Mouse (Mus musculus) liver, embryonic 13.5 days (tissue): ENCODE results near the gene Rps28. TPM values are rescaled to one million over a fixed set of nuclear protein-coding genes. Genes with fewer than 3 reads are reported as not detected.

ENCODE experiments used
- ATAC-seq: fragments of 200-750 bp; cut with Nextera tagmentation; 2 replicates; pipeline ENCODE4 v1.8.0; 2017; ENCODE audit warnings: low read depth, mild to moderate bottlenecking, moderate number of reproducible peaks, moderate library complexity
- DNase-seq: peaks from one replicate; pipeline ENCODE4 v3.0.0; 2022
- H3K27ac ChIP-seq: fragments of 300-500 bp; sonication (generic); 2 replicates; pipeline ENCODE4 v1.5.1; 2015; ENCODE audit warnings: moderate library complexity, mild to moderate bottlenecking, inconsistent platforms
- H3K27me3 ChIP-seq: fragments of 300-500 bp; sonication (generic); 2 replicates; pipeline ENCODE4 v1.6.1; 2015; ENCODE audit warnings: mild to moderate bottlenecking, inconsistent platforms
- H3K36me3 ChIP-seq: fragments of 300-500 bp; sonication (generic); 2 replicates; pipeline ENCODE4 v1.6.1; 2015; ENCODE audit warnings: mild to moderate bottlenecking, inconsistent platforms
- H3K4me1 ChIP-seq: fragments of 300-500 bp; sonication (generic); replicated peaks from 2 replicates; pipeline ENCODE4 v1.6.1; 2015; ENCODE audit warnings: inconsistent platforms
- H3K4me2 ChIP-seq: fragments of 300-500 bp; sonication (generic); 2 replicates; pipeline ENCODE4 v1.6.1; 2015; ENCODE audit warnings: inconsistent platforms, mild to moderate bottlenecking, moderate library complexity
- H3K4me3 ChIP-seq: fragments of 300-500 bp; sonication (generic); replicated peaks from 2 replicates; pipeline ENCODE4 v1.5.1; 2015; ENCODE audit warnings: mild to moderate bottlenecking, inconsistent platforms
- H3K9ac ChIP-seq: fragments of 300-500 bp; sonication (generic); 2 replicates; pipeline ENCODE4 v1.6.1; 2015; ENCODE audit warnings: mild to moderate bottlenecking, inconsistent platforms
- H3K9me3 ChIP-seq: fragments of 300-500 bp; sonication (generic); replicated peaks from 2 replicates; pipeline ENCODE4 v1.6.1; 2016; ENCODE audit warnings: inconsistent platforms
- WGBS: fragments of 180-500 bp; shearing (Covaris S2); methylation state at CpG from one replicate; pipeline ENCODE4 v1.1.7; 2015; ENCODE audit not compliant: insufficient replicate concordance; 5-methylcytosine and 5-hydroxymethylcytosine counted together
- polyA plus RNA-seq: library from polyadenylated mRNA; unstranded; fragments of >200 nt; fragmentation: Nextera tagmentation; extraction: Ambion mirVana; gene quantifications from 2 replicates; pipeline ENCODE4 v1.2.1, GENCODE M21; 2015

Gene Rps28
- polyA plus RNA-seq, 1 experiment from 2014 or later = 696 TPM

DNA sequence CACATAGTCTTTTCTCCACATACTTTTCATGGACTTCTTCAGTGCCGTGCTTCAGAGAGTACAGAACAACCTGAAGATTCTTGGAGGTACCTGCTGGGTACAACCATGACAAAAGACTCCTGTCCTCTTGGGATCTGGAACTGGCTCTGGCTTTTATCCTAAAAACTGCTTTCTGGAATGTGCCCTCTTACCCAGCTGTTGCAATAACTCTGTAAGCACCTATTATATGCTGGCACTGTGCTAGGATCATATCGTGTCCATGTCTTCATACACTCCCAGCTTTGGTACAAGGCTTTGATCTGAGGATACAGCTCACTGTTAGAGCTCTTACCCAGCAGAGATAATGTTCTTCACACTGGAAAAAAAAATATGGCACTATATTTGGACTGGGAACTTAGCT is 39.4 kb downstream of the Rps28 start:
- no peak for DNase-seq
- H3K27me3 ChIP-seq = 0 out of 2 replicates have a peak, but pooled peaks cover 11% of the 10 kb centered on the region

DNA sequence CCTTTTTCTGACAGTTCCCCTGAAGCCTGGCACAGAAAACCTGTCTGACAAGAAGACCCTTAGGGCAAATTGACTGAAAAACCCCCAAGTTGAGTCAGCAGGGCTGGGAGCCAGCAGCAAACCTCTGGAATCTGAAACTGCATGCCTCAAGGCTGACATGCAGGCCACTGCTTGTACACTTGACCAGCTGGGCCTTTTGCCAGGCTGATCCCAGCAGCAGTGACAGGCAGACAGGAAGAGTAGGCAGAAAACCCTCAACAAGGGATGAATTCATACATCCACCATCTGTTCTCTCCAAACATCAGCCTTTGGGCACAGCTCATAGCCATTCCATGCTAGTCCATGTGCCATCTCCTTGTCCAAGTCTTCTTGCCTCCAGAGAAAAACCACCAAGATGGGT is 41.0 kb downstream of the Rps28 start:
- peaks cover 43% of the 10 kb centered on the region for H3K4me1 ChIP-seq
- no peak for DNase-seq
- no peak overlapping the region for H3K4me3 ChIP-seq
- no peak overlapping the region for H3K9ac ChIP-seq
- no peaks in the 10 kb centered on the region for H3K9me3 ChIP-seq
- 0 out of 2 replicates have a peak, but pooled peaks cover 11% of the 10 kb centered on the region for H3K27me3 ChIP-seq
- no peak overlapping the region for H3K4me2 ChIP-seq
- no peak overlapping the region for H3K27ac ChIP-seq
- ATAC-seq = no peak
- peaks cover 4% of the 10 kb centered on the region for H3K36me3 ChIP-seq

More for the DNA sequence above, 39.4 kb downstream of the Rps28 start:
- Histone ChIP-seq H3K27ac (no peak overlapping the region), H3K36me3 (no peaks in the 10 kb centered on the region), H3K9ac (no peak overlapping the region), H3K4me1 (peaks cover 31% of the 10 kb centered on the region), H3K4me3 (no peak overlapping the region), H3K9me3 (no peaks in the 10 kb centered on the region), H3K4me2 (no peak overlapping the region)
- WGBS = 58% methylated on average over 2 of the region's 2 CpGs
- ATAC-seq = no peak

DNA sequence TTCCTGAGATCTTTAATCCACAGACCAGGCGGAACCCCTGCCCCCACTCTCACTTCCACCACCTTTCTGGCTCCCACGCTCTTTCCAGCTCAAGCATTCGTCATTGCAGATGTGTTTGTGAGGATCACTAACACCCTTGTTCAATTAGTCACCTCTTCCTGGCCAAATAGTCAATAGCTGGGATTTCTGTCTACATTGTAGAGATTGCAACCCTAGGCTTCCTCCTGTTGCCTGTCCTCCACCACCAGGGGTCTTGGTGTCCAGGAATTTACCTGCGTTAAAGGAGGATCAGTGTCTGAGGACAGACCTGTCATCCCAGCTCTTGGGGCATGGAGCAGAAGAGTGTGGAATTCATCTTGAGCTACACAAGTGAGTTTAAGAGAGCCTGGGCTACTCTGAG is 42.3 kb downstream of the Rps28 start:
- Histone ChIP-seq H3K9ac (peak overlapping the region; percentile 71), H3K4me2 (peak overlapping the region; percentile 87), H3K27me3 (0 out of 2 replicates have a peak, but pooled peaks cover 11% of the 10 kb centered on the region), H3K4me3 (peak overlapping the region; percentile 66), H3K4me1 (peaks cover 46% of the 10 kb centered on the region), H3K9me3 (no peaks in the 10 kb centered on the region), H3K27ac (no peak overlapping the region), H3K36me3 (peaks cover 18% of the 10 kb centered on the region)
- no peak for ATAC-seq
- no peak for DNase-seq
- WGBS = 37% methylated on average over 4 of the region's 4 CpGs

DNA sequence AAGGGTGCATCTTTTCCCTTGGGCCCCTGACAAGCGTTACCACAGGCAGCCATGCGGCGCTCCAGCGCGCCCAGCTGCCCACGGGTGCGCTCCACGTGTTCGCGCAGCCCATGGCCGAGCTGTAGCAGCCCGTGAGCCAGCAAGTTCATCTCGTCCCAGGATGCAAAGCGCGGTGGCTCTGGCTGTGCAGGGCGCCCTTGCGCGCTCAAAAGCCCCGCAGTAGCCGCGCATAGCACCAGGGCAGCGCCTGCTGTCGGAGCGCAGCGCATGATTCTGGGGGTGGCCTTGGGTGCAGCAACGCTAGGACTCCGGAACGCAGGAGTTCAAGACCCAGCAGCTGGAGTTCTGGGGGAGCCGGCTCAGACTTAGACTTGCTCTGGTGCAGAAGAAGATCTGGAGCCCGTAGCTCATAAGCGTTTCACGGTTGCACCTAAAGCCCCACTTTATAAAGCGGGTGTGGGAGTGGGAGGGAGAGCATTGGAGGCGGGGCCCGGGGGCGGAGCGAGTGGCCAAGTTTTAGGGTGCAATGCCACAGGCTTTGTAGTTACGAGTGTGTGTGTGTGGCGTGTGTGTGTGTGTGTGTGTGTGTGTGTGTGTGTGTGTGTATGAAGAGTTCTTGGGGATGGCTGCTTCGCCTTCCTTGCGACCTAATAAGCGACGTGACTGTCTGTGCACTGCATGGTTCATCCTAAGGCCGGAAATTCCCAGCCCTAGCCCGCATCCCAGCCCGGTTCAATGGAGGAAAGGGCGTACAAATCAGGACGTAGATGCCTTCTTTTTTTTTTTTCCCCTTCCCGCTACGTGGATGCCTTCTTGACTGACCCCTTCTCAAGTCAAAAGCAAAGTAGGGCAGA is 43.0 kb downstream of the Rps28 start, which contains the start of gene Angptl4:
Angptl4 (minus strand) TSS at position 707 of the 854 bp plus-strand sequence.
- peak within 1 kb of the TSS; percentile 71 for H3K9ac ChIP-seq
- H3K9me3 ChIP-seq = no peaks in the 10 kb centered on the region
- H3K4me2 ChIP-seq = peak within 1 kb of the TSS; percentile 87
- H3K4me3 ChIP-seq = peak within 1 kb of the TSS; percentile 66
- peak within 1 kb of the TSS; percentile 77 for H3K27ac ChIP-seq
- WGBS = 1% methylated on average over 50 of the region's 50 CpGs
- peaks cover 46% of the 10 kb centered on the region for H3K4me1 ChIP-seq
- H3K36me3 ChIP-seq = peaks cover 25% of the 10 kb centered on the region
- peak; percentile 87 for ATAC-seq
- H3K27me3 ChIP-seq = 0 out of 2 replicates have a peak, but pooled peaks cover 11% of the 10 kb centered on the region
- DNase-seq = peak; percentile 68

DNA sequence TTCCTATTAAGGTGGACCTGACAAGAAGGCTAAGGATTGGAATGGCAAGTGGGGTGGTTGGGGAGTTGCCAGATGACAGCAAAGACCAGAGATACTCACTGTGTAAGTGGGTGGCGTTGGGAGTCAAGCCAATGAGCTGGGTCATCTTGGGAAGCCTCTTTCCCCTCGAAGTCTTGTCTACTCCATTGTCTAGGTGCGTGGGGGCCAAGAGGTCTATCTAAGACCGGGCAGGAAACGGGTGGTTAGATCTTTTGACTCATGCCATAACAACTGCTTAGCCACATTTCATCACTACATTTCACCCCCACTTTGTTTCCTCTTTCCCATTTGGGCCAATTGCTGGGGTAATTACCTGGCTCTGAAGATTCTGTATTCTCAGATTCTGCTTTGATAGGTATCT is 43.9 kb downstream of the Rps28 start:
- Histone ChIP-seq H3K27ac (peak overlapping the region; percentile 77), H3K4me3 (peak overlapping the region; percentile 66), H3K9me3 (no peaks in the 10 kb centered on the region), H3K4me1 (peaks cover 46% of the 10 kb centered on the region), H3K9ac (peak overlapping the region; percentile 71), H3K4me2 (peak overlapping the region; percentile 87), H3K27me3 (0 out of 2 replicates have a peak, but pooled peaks cover 11% of the 10 kb centered on the region), H3K36me3 (peaks cover 34% of the 10 kb centered on the region)
- ATAC-seq (no peak), DNase-seq (no peak)
- WGBS = 18% methylated on average over 5 of the region's 5 CpGs

DNA sequence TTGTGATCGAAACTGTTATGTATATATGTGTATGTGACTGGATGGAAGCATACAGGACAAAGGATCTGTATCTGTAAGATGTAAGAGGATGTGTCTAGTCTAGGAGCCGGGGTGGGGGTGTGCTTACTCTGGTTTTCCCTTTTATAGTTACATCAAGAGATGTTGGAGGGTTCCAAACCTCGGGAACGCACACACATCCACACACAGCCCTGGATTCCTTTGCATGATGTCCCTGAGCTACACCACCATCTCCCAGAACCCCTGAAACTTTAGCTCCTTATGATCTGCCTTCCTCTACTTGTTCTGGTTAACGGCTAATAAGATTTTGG is 44.4 kb downstream of the Rps28 start:
- ATAC-seq (no peak), DNase-seq (no peak)
- Histone ChIP-seq H3K36me3 (peaks cover 39% of the 10 kb centered on the region), H3K27ac (peak overlapping the region; percentile 77; the same call in 1 of the 2 replicates), H3K4me1 (peaks cover 49% of the 10 kb centered on the region), H3K9ac (peak overlapping the region; percentile 71; the same call in 1 of the 2 replicates), H3K4me2 (peak overlapping the region; percentile 87), H3K27me3 (0 out of 2 replicates have a peak, but pooled peaks cover 7% of the 10 kb centered on the region), H3K4me3 (peak overlapping the region; percentile 66), H3K9me3 (no peaks in the 10 kb centered on the region)
- WGBS = 65% methylated on average over 5 of the region's 5 CpGs

DNA sequence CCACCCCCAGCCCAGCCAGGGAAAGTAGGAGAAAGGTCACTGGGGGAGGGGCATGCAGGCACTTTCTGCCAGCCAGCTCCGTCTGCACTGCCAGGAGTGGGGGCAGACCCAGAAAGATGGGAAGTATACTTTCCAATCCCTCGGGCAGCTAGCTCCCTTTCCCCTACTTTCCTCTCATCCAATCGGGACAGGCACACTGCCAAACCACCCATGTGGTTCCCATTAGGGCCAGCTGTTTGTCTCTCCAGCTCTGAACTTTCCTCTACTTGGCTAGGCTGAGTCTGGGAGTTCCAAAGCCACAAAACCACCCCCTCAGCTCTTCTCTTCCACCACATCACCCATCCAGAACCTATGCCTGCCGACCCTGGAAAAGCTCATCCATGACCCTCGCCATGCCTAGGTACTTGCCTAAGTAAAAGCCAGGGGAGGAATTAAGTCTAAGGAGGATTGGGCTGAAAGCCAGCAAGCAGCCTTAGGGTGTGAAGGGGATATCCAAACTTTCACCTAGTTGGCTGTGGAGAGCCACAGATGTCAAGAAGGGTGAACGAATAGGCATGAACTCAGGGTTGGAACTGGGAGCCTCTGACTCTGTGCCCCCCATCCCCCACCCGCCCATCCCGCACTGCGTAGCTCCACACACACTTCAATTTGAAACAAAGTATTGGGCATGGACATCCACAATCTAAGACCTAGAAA is 44.9 kb downstream of the Rps28 start:
- Histone ChIP-seq H3K4me1 (peaks cover 53% of the 10 kb centered on the region), H3K9ac (peak overlapping the region; percentile 71), H3K27ac (peak overlapping the region; percentile 77), H3K4me2 (peak overlapping the region; percentile 87), H3K9me3 (no peaks in the 10 kb centered on the region), H3K4me3 (peak overlapping the region; percentile 66), H3K36me3 (peaks cover 42% of the 10 kb centered on the region), H3K27me3 (0 out of 2 replicates have a peak, but pooled peaks cover 3% of the 10 kb centered on the region)
- ATAC-seq (peak; percentile 30; the same call in 1 of the 2 replicates), DNase-seq (no peak)
- 38% methylated on average over 9 of the region's 9 CpGs for WGBS

DNA sequence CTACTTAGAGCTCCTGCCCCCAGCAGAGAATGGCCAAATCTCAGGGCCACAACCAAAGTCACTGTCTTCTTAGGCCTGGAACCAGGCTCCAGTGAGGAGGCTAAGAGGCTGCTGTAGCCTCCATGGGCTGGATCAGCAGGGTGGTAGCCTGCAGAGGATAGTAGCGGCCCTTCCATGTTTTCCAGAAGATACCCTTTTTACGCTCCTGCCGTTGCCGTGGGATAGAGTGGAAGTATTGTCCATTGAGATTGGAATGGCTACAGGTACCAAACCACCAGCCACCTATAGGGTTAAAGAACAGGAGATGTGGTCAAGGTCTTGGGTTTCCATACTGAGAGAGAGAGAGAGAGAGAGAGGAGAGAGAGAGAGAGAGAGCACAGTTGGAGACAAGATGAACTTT is 49.1 kb downstream of the Rps28 start:
- no peak overlapping the region for H3K4me3 ChIP-seq
- ATAC-seq = no peak
- H3K36me3 ChIP-seq = peaks cover 42% of the 10 kb centered on the region
- H3K27me3 ChIP-seq = no peaks in the 10 kb centered on the region
- H3K27ac ChIP-seq = no peak overlapping the region
- 89% methylated on average over 4 of the region's 4 CpGs for WGBS
- DNase-seq = no peak
- no peak overlapping the region for H3K9ac ChIP-seq
- H3K9me3 ChIP-seq = no peaks in the 10 kb centered on the region
- H3K4me1 ChIP-seq = peaks cover 30% of the 10 kb centered on the region
- H3K4me2 ChIP-seq = no peak overlapping the region

DNA sequence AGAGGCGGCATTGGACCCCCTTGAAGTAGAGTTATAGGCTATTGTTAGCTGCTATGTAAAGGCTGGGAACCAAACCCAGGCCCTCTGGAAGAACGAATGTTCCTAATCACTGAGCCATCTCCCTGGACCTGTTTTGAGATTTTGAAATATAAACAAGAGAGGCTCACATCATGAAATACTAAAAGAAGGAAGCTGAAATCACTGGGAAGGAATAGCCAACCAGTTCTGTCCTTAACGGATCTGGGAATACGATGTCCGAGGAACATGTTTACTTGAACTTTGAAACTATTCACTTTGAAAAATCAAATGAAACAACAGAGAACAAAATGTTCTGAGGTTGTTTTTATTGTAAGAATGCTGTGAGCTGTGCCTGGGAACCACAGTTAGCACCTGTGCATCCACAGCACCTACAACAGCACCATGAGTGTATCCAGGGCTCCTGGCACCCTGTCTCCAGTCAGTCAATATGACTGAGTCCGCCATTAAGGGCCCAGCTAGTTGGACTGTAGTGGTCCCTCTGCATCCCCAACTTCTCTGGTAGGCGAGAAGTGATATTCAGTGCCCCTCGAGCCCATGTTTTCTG is 49.7 kb downstream of the Rps28 start:
- Histone ChIP-seq H3K27ac (no peak overlapping the region), H3K27me3 (no peaks in the 10 kb centered on the region; the same call in 1 of the 2 replicates), H3K36me3 (peaks cover 42% of the 10 kb centered on the region), H3K9ac (no peak overlapping the region), H3K4me3 (no peak overlapping the region), H3K4me2 (no peak overlapping the region), H3K4me1 (peaks cover 24% of the 10 kb centered on the region), H3K9me3 (no peaks in the 10 kb centered on the region)
- ATAC-seq (no peak), DNase-seq (no peak)
- WGBS = 82% methylated on average over 8 of the region's 8 CpGs

DNA sequence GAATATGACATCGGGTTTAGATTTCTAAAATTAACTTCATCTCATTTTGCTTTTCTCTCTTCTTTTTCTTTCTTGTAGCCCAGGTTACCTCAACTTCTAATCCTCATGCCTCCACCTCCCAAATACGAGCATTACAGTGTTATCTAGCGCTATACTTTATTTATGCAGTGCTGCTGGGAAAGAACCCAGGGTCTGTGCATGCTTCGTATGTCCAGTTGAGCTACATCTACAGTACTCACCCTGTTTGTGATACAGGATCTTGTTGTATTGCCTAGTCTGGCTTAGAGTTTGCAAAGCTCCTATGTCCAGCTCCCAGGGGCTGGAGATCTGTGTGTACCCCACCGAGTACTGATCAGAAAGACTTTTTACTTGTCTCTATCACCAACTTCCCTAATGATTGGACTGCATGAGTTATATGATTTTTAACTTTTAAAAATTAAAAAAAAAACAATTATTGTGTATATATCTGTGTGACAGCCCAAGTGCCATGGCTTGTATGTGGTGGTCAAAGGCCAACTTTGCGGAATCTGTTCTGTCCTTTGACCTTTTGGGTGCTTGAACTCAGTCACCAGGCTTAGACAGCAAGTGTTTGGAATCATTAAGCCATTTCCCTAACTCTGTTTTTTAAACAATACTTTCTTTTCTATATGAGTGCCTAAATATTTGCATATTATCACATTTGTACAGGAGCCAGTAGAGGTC is 50.3 kb downstream of the Rps28 start:
- Histone ChIP-seq H3K27me3 (no peaks in the 10 kb centered on the region; the same call in 1 of the 2 replicates), H3K27ac (no peak overlapping the region), H3K4me3 (no peak overlapping the region), H3K9me3 (no peaks in the 10 kb centered on the region), H3K9ac (no peak overlapping the region), H3K36me3 (peaks cover 42% of the 10 kb centered on the region), H3K4me2 (no peak overlapping the region), H3K4me1 (peaks cover 17% of the 10 kb centered on the region)
- DNase-seq (no peak), ATAC-seq (no peak)
- 78% methylated on average over 6 of the region's 6 CpGs for WGBS
